Mouse (Mus musculus) liver, adult 2 months (tissue): ENCODE data around the gene Gna11.

Experiments used
- CTCF ChIP-seq: fragments of 200-500 bp; IDR thresholded peaks from 2 replicates; pipeline ENCODE4 v1.5.1; 2011; ENCODE audit warnings: low read depth, low read length, control low read depth
- POLR2A ChIP-seq: fragments of 200-500 bp; IDR thresholded peaks from 2 replicates; pipeline ENCODE4 v1.6.1; 2011; ENCODE audit warnings: low read length, control low read depth; ENCODE audit not compliant: insufficient read depth; ENCODE audit errors: extremely low read depth

DNA sequence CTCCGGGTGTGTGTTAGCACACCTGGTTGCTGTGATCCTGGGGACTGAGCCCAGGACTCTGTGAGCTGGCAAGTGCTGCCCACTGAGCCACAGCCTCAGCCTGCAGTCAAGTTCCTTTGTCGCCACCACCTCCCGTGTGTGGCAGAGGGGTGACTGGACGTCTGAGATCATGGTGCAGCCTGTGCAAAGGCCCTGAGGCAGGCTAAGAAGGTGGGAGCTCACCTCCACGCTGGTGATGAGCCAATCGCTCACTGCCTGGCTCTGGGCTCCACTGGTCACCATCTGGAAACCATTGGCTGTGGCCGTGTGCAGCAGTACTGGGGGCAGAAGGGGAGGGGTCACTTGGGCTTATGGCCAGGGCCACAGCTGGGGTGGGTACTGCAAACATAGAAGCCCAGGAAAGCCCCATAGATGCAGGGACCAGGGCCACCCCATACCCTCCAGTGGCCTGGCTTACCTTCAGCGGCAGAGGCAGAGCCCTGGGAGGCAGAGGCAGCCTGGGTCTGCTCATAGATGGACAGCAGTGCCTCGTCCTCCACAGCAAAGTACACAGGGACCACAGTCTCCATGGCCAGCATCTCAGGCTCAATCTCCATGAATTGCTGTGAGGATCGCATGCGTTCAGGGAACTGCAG, 52.3 kb downstream of the Gna11 start:
- TF ChIP-seq POLR2A = no peak
- TF ChIP-seq CTCF = no peak
